Mouse (Mus musculus) heart, embryonic 11.5 days (tissue): ENCODE measurements around the gene Aldh4a1. TPM values are rescaled to one million over a fixed set of nuclear protein-coding genes. Genes with fewer than 3 reads are reported as not detected.

Experiments used
- ATAC-seq: fragments of 200-750 bp; cut with Nextera tagmentation; replicated peaks from 2 replicates; pipeline ENCODE4 v1.8.0; 2017; ENCODE audit warnings: moderate library complexity; ENCODE audit not compliant: insufficient number of reproducible peaks, low FRiP score, low TSS enrichment
- H3K27ac ChIP-seq: fragments of 300-500 bp; sonication (generic); 2 replicates; pipeline ENCODE4 v1.5.1; 2014; ENCODE audit warnings: mild to moderate bottlenecking, low read depth, low read length
- H3K27me3 ChIP-seq: fragments of 300-500 bp; sonication (generic); 2 replicates; pipeline ENCODE4 v1.6.1; 2014; ENCODE audit warnings: mild to moderate bottlenecking, low read length, mixed read lengths; ENCODE audit not compliant: control insufficient read depth, insufficient read depth
- H3K36me3 ChIP-seq: fragments of 300-500 bp; sonication (generic); 2 replicates; pipeline ENCODE4 v1.6.1; 2014; ENCODE audit warnings: mild to moderate bottlenecking, low read length, moderate library complexity, mixed read lengths; ENCODE audit not compliant: control insufficient read depth, insufficient read depth
- H3K4me1 ChIP-seq: fragments of 300-500 bp; sonication (generic); 2 replicates; pipeline ENCODE4 v1.6.1; 2014; ENCODE audit warnings: low read length; ENCODE audit not compliant: control insufficient read depth, insufficient read depth
- H3K4me2 ChIP-seq: fragments of 300-500 bp; sonication (generic); 2 replicates; pipeline ENCODE4 v1.6.1; 2014; ENCODE audit warnings: mild to moderate bottlenecking, moderate library complexity
- H3K4me3 ChIP-seq: fragments of 300-500 bp; sonication (generic); 2 replicates; pipeline ENCODE4 v1.5.1; 2014; ENCODE audit warnings: low read depth, low read length
- H3K9ac ChIP-seq: fragments of 300-500 bp; sonication (generic); 2 replicates; pipeline ENCODE4 v1.6.1; 2014; ENCODE audit warnings: mild to moderate bottlenecking, low read depth, low read length, moderate library complexity
- H3K9me3 ChIP-seq: fragments of 300-500 bp; sonication (generic); replicated peaks from 2 replicates; pipeline ENCODE4 v1.6.1; 2016; ENCODE audit warnings: low read length; ENCODE audit not compliant: control insufficient read depth
- WGBS: fragments of 180-500 bp; shearing (Covaris S2); extraction: QIAGEN DNeasy Blood & Tissue Kit; methylation state at CpG from one replicate; pipeline ENCODE4 v1.1.7; 2014; ENCODE audit not compliant: insufficient replicate concordance; 5-methylcytosine and 5-hydroxymethylcytosine counted together
- polyA plus RNA-seq: library from polyadenylated mRNA; unstranded; fragments of >200 nt; fragmentation: Nextera tagmentation; extraction: Ambion mirVana; gene quantifications from 2 replicates; pipeline ENCODE4 v1.2.1, GENCODE M21; 2014

Aldh4a1 gene
- polyA plus RNA-seq, 1 experiment from 2014 or later: 11.8 TPM

GRCm38 (mm10) chr4:139596715-139597114 is 26.0 kb upstream of the Aldh4a1 start:
- H3K4me2 ChIP-seq: no peak overlapping the region
- H3K27ac ChIP-seq: peak overlapping the region; percentile 29; the same call in 1 of the 2 replicates
- H3K9ac ChIP-seq: no peak overlapping the region
- no peaks in the 10 kb centered on the region for H3K9me3 ChIP-seq
- no peak overlapping the region for H3K4me3 ChIP-seq
- no peaks in the 10 kb centered on the region for H3K27me3 ChIP-seq
- ATAC-seq: no peak
- 33% methylated on average over 9 of the region's 9 CpGs for WGBS
- no peaks in the 10 kb centered on the region for H3K36me3 ChIP-seq
- H3K4me1 ChIP-seq: peaks cover 67% of the 10 kb centered on the region

GRCm38 (mm10) chr4:139597286-139598284 is 25.1 kb upstream of the Aldh4a1 start:
- ATAC-seq: no peak
- peak overlapping the region; percentile 58; the same call in 1 of the 2 replicates for H3K9ac ChIP-seq
- no peaks in the 10 kb centered on the region for H3K9me3 ChIP-seq
- H3K4me2 ChIP-seq: peak overlapping the region; percentile 70
- peaks cover 76% of the 10 kb centered on the region for H3K4me1 ChIP-seq
- no peak overlapping the region for H3K4me3 ChIP-seq
- no peaks in the 10 kb centered on the region for H3K36me3 ChIP-seq
- peak overlapping the region; percentile 97 for H3K27ac ChIP-seq
- no peaks in the 10 kb centered on the region for H3K27me3 ChIP-seq
- 36% methylated on average over 20 of the region's 20 CpGs for WGBS

GRCm38 (mm10) chr4:139598356-139598755 is 24.3 kb upstream of the Aldh4a1 start:
- Histone ChIP-seq H3K27ac (peak overlapping the region; percentile 97), H3K4me3 (0 out of 2 replicates have a peak overlapping the region, but pooled peaks have one; percentile 1), H3K36me3 (no peaks in the 10 kb centered on the region), H3K9me3 (no peaks in the 10 kb centered on the region), H3K4me1 (peaks cover 83% of the 10 kb centered on the region), H3K27me3 (no peaks in the 10 kb centered on the region), H3K4me2 (peak overlapping the region; percentile 70), H3K9ac (peak overlapping the region; percentile 58)
- 16% methylated on average over 13 of the region's 13 CpGs for WGBS
- no peak for ATAC-seq

- H3K4me3 ChIP-seq: peak overlapping the region; percentile 8; the same call in 1 of the 2 replicates
- H3K4me1 ChIP-seq: peaks cover 86% of the 10 kb centered on the region
- H3K36me3 ChIP-seq: no peaks in the 10 kb centered on the region
- under 1% methylated on average over 12 of the region's 12 CpGs for WGBS
- peak overlapping the region; percentile 58 for H3K9ac ChIP-seq
- H3K27ac ChIP-seq: peak overlapping the region; percentile 97
- no peaks in the 10 kb centered on the region for H3K27me3 ChIP-seq
- peak overlapping the region; percentile 70 for H3K4me2 ChIP-seq
- no peaks in the 10 kb centered on the region for H3K9me3 ChIP-seq
- peak; percentile 72 for ATAC-seq
Measured at GRCm38 (mm10) chr4:139598950-139599518, 23.6 kb upstream of the Aldh4a1 start.

GRCm38 (mm10) chr4:139601519-139602356 is 20.9 kb upstream of the Aldh4a1 start:
- H3K9me3 ChIP-seq: no peaks in the 10 kb centered on the region
- no peaks in the 10 kb centered on the region for H3K27me3 ChIP-seq
- 32% methylated on average over 7 of the region's 7 CpGs for WGBS
- peak overlapping the region; percentile 45 for H3K4me2 ChIP-seq
- no peak for ATAC-seq
- H3K4me1 ChIP-seq: peaks cover 65% of the 10 kb centered on the region
- no peak overlapping the region for H3K4me3 ChIP-seq
- peak overlapping the region; percentile 69 for H3K9ac ChIP-seq
- peak overlapping the region; percentile 86 for H3K27ac ChIP-seq
- peaks cover 5% of the 10 kb centered on the region; the same call in 1 of the 2 replicates for H3K36me3 ChIP-seq

- Histone ChIP-seq H3K27ac (peak within 1 kb of the TSS; percentile 86), H3K9me3 (no peaks in the 10 kb centered on the region), H3K4me2 (peak within 1 kb of the TSS; percentile 45), H3K4me1 (peaks cover 56% of the 10 kb centered on the region), H3K4me3 (no peak within 1 kb of the TSS), H3K36me3 (peaks cover 5% of the 10 kb centered on the region; the same call in 1 of the 2 replicates), H3K27me3 (no peaks in the 10 kb centered on the region), H3K9ac (peak within 1 kb of the TSS; percentile 69)
- WGBS: 35% methylated on average over 14 of the region's 14 CpGs
- no peak for ATAC-seq
Measured at GRCm38 (mm10) chr4:139602357-139603244, 20.1 kb upstream of the Aldh4a1 start, which contains the start of gene Gm21969. Gene Gm21969 (plus strand): TSS chr4:139603186.

- H3K4me1 ChIP-seq: peaks cover 34% of the 10 kb centered on the region
- H3K36me3 ChIP-seq: peaks cover 5% of the 10 kb centered on the region; the same call in 1 of the 2 replicates
- 87% methylated on average over 11 of the region's 11 CpGs for WGBS
- H3K9ac ChIP-seq: no peak overlapping the region
- no peaks in the 10 kb centered on the region for H3K27me3 ChIP-seq
- H3K9me3 ChIP-seq: no peaks in the 10 kb centered on the region
- no peak overlapping the region for H3K27ac ChIP-seq
- no peak for ATAC-seq
- no peak overlapping the region for H3K4me2 ChIP-seq
- H3K4me3 ChIP-seq: no peak overlapping the region
Measured at GRCm38 (mm10) chr4:139605216-139605615, 17.4 kb upstream of the Aldh4a1 start.
